Comparison of ENCODE assay signal across 12 mouse cellular contexts in the genomic region with DNA sequence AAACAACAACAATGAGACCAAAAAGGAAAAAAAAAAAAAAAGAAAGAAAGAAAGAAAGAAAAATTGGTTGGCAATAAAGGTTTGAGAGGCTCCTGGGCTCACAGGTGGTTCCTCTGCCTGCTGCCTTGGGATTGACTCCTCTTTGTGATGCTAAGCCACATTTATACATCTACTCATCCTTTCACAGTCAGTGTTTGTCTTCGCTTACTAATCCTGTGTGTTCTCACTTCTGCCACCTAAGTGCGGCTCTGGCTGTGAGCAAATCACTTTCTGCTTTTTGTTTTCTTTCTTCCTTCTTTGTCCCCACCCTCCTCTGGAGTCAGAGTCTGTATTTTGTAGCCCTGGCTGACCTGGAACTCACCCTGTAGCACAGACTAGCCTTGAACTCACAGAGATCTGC. TPM values are rescaled to one million over a fixed set of nuclear protein-coding genes. Genes with fewer than 3 reads are reported as not detected.
DNase-seq lines count a peak whose midpoint lies in the region; ATAC-seq and TF ChIP-seq lines count a peak whose summit lies in the region.
"Had no signal": no experiment of that assay in that cellular context is flagged by ENCODE, and none has a peak within 500 bp of the region (broad histone marks: within the 10 kb centered on the region; RNA-seq: fewer than 3 reads in every experiment).

No protein-coding gene starts in this region.

- H3K9me3 ChIP-seq in forebrain, embryonic 13.5 days (replicated peaks): no peaks in the 10 kb centered on the region
- no peaks in the 10 kb centered on the region for H3K9me3 ChIP-seq in forebrain, embryonic 11.5 days (ENCODE audit: control insufficient read depth, low read length)
- H3K9me3 ChIP-seq in hindbrain, embryonic 10.5 days: no peaks in the 10 kb centered on the region
- no peaks in the 10 kb centered on the region for H3K9me3 ChIP-seq in hindbrain, embryonic 13.5 days
- H3K9me3 ChIP-seq in midbrain, embryonic 11.5 days (ENCODE audit: control insufficient read depth, low read length): no peaks in the 10 kb centered on the region
- H3K9me3 ChIP-seq in midbrain, postnatal 0 days (ENCODE audit: low read length): no peaks in the 10 kb centered on the region
- H3K9me3 ChIP-seq: neural tube, embryonic 13.5 days had no signal

- H3K4me2 ChIP-seq in forebrain, embryonic 13.5 days: no peak overlapping the region
- no peak overlapping the region for H3K4me2 ChIP-seq in forebrain, embryonic 11.5 days (ENCODE audit: low read depth, low read length, severe bottlenecking)
- H3K4me2 ChIP-seq in hindbrain, embryonic 13.5 days: no peak overlapping the region
- H3K4me2 ChIP-seq in midbrain, embryonic 11.5 days: no peak overlapping the region
- no peak overlapping the region for H3K4me2 ChIP-seq in midbrain, postnatal 0 days (ENCODE audit: low read depth, low read length, poor library complexity, severe bottlenecking)
- H3K4me2 ChIP-seq: liver, embryonic 11.5 days; neural tube, embryonic 13.5 days had no signal

- H3K79me2 ChIP-seq in macrophage (ENCODE audit: inconsistent target): no peaks in the 10 kb centered on the region; the same call in 1 of the 2 replicates

- no peak overlapping the region for H3K9ac ChIP-seq in forebrain, embryonic 13.5 days
- no peak overlapping the region for H3K9ac ChIP-seq in forebrain, embryonic 11.5 days (ENCODE audit: low read length)
- H3K9ac ChIP-seq in hindbrain, embryonic 13.5 days: no peak overlapping the region
- H3K9ac ChIP-seq in midbrain, embryonic 11.5 days (ENCODE audit: low read length): no peak overlapping the region
- no peak overlapping the region for H3K9ac ChIP-seq in midbrain, postnatal 0 days (replicated peaks; ENCODE audit: low read length, poor library complexity, severe bottlenecking)
- H3K9ac ChIP-seq: neural tube, embryonic 13.5 days had no signal

- H3K27ac ChIP-seq in forebrain, embryonic 13.5 days: peak overlapping the region; percentile 52; the same call in 1 of the 2 replicates
- H3K27ac ChIP-seq in forebrain, embryonic 11.5 days (ENCODE audit: low read depth, low read length): no peak overlapping the region
- peak overlapping the region; percentile 82 for H3K27ac ChIP-seq in hindbrain, embryonic 10.5 days
- H3K27ac ChIP-seq in hindbrain, embryonic 13.5 days: no peak overlapping the region
- H3K27ac ChIP-seq in midbrain, embryonic 11.5 days (ENCODE audit: low read depth, low read length): no peak overlapping the region; the same call in 1 of the 2 replicates
- H3K27ac ChIP-seq in midbrain, postnatal 0 days (ENCODE audit: low read depth, low read length): no peak overlapping the region
- H3K27ac ChIP-seq in macrophage: peak overlapping the region; percentile 19

- no peaks in the 10 kb centered on the region for H3K27me3 ChIP-seq in forebrain, embryonic 13.5 days
- no peaks in the 10 kb centered on the region; the same call in 1 of the 2 replicates for H3K27me3 ChIP-seq in forebrain, embryonic 11.5 days (ENCODE audit: control insufficient read depth, insufficient read depth, low read length)
- peaks cover 6% of the 10 kb centered on the region; the same call in 1 of the 2 replicates for H3K27me3 ChIP-seq in hindbrain, embryonic 10.5 days (ENCODE audit: insufficient read depth, poor library complexity, severe bottlenecking)
- H3K27me3 ChIP-seq in hindbrain, embryonic 13.5 days: 0 out of 2 replicates have a peak, but pooled peaks cover 3% of the 10 kb centered on the region
- H3K27me3 ChIP-seq in midbrain, embryonic 11.5 days (ENCODE audit: control insufficient read depth, insufficient read depth, low read length): peaks cover 2% of the 10 kb centered on the region; the same call in 1 of the 2 replicates
- no peaks in the 10 kb centered on the region for H3K27me3 ChIP-seq in midbrain, postnatal 0 days (ENCODE audit: insufficient read depth, low read length)
- H3K27me3 ChIP-seq: neural tube, embryonic 13.5 days; Patski had no signal

- no peak overlapping the region for H3K4me3 ChIP-seq in forebrain, embryonic 13.5 days
- H3K4me3 ChIP-seq in forebrain, embryonic 11.5 days (ENCODE audit: low read depth, low read length): no peak overlapping the region
- H3K4me3 ChIP-seq in hindbrain, embryonic 10.5 days: no peak overlapping the region
- no peak overlapping the region for H3K4me3 ChIP-seq in hindbrain, embryonic 13.5 days
- no peak overlapping the region for H3K4me3 ChIP-seq in midbrain, embryonic 11.5 days (ENCODE audit: low read depth, low read length)
- H3K4me3 ChIP-seq in midbrain, postnatal 0 days (ENCODE audit: low read depth, low read length): no peak overlapping the region
- H3K4me3 ChIP-seq in macrophage (ENCODE audit: inconsistent target): no peak overlapping the region
- H3K4me3 ChIP-seq: neural tube, embryonic 13.5 days had no signal

- ATAC-seq in forebrain, embryonic 13.5 days: no peak
- no peak for ATAC-seq in forebrain, embryonic 11.5 days (replicated peaks; ENCODE audit: low FRiP score)
- no peak for ATAC-seq in hindbrain, embryonic 13.5 days (ENCODE audit: low FRiP score)
- ATAC-seq in midbrain, embryonic 11.5 days (ENCODE audit: low FRiP score): no peak
- no peak for ATAC-seq in midbrain, postnatal 0 days (ENCODE audit: low FRiP score)
- ATAC-seq: forebrain, embryonic 14.5 days; Patski had no signal

- WGBS in forebrain, embryonic 13.5 days: 37% methylated on average over 2 of the region's 2 CpGs
- 23% methylated on average over 2 of the region's 2 CpGs for WGBS in forebrain, embryonic 11.5 days
- 45% methylated on average over 2 of the region's 2 CpGs for WGBS in hindbrain, embryonic 10.5 days
- 66% methylated on average over 2 of the region's 2 CpGs for WGBS in hindbrain, embryonic 13.5 days
- WGBS in midbrain, embryonic 11.5 days: 35% methylated on average over 2 of the region's 2 CpGs
- WGBS in midbrain, postnatal 0 days: 27% methylated on average over 2 of the region's 2 CpGs
- WGBS in macrophage (ENCODE audit: missing documents): 39% methylated on average over 2 of the region's 2 CpGs

- DNase-seq in forebrain, embryonic 11.5 days (ENCODE audit: low spot score): no peak
- no peak for DNase-seq in hindbrain, embryonic 10.5 days (ENCODE audit: low spot score)
- peak; percentile 79 for DNase-seq in midbrain, embryonic 11.5 days (ENCODE audit: low spot score, missing footprints)
- DNase-seq in midbrain, postnatal 0 days (ENCODE audit: low spot score): no peak
- no peak for DNase-seq in retina, postnatal 1 day

- no peak for TF ChIP-seq CTCF in midbrain, postnatal 0 days (IDR thresholded peaks at IDR 0.05)

- peaks cover 28% of the 10 kb centered on the region for H3K4me1 ChIP-seq in forebrain, embryonic 13.5 days
- peaks cover 7% of the 10 kb centered on the region for H3K4me1 ChIP-seq in forebrain, embryonic 11.5 days (replicated peaks; ENCODE audit: control insufficient read depth, insufficient read depth, low read length)
- peaks cover 46% of the 10 kb centered on the region for H3K4me1 ChIP-seq in hindbrain, embryonic 10.5 days (replicated peaks)
- peaks cover 30% of the 10 kb centered on the region for H3K4me1 ChIP-seq in hindbrain, embryonic 13.5 days (replicated peaks)
- H3K4me1 ChIP-seq in midbrain, embryonic 11.5 days (ENCODE audit: control insufficient read depth, insufficient read depth, low read length): peaks cover 23% of the 10 kb centered on the region
- H3K4me1 ChIP-seq in midbrain, postnatal 0 days (ENCODE audit: insufficient read depth, low read length): no peaks in the 10 kb centered on the region

- H3K36me3 ChIP-seq in forebrain, embryonic 13.5 days (ENCODE audit: poor library complexity, severe bottlenecking): no peaks in the 10 kb centered on the region
- H3K36me3 ChIP-seq in forebrain, embryonic 11.5 days (ENCODE audit: control insufficient read depth, insufficient read depth, low read length): no peaks in the 10 kb centered on the region
- H3K36me3 ChIP-seq in hindbrain, embryonic 10.5 days: no peaks in the 10 kb centered on the region
- H3K36me3 ChIP-seq in hindbrain, embryonic 13.5 days: no peaks in the 10 kb centered on the region
- H3K36me3 ChIP-seq in midbrain, embryonic 11.5 days (ENCODE audit: control insufficient read depth, insufficient read depth, low read length): no peaks in the 10 kb centered on the region
- no peaks in the 10 kb centered on the region for H3K36me3 ChIP-seq in midbrain, postnatal 0 days (ENCODE audit: insufficient read depth, low read length)
- H3K36me3 ChIP-seq in macrophage (ENCODE audit: inconsistent target): no peaks in the 10 kb centered on the region
- H3K36me3 ChIP-seq: neural tube, embryonic 13.5 days had no signal

RNA-seq across cellular contexts. Expression of gene Ypel2, which starts 2.8 kb away (rescaled TPM):
- 7.4 and 7.7 TPM in 2 replicates for polyA plus RNA-seq in forebrain, embryonic 13.5 days (2015; fragmentation: Nextera tagmentation; extraction: Ambion mirVana)
- polyA plus RNA-seq in forebrain, embryonic 11.5 days (2014; fragmentation: Nextera tagmentation; extraction: Ambion mirVana): 5.4 and 6.0 TPM in 2 replicates
- 4.2 and 4.3 TPM in 2 replicates for polyA plus RNA-seq in hindbrain, embryonic 10.5 days (2016; fragmentation: Nextera tagmentation; extraction: Ambion mirVana)
- 4.7 and 5.0 TPM in 2 replicates for polyA plus RNA-seq in hindbrain, embryonic 13.5 days (2015; fragmentation: Nextera tagmentation; extraction: Ambion mirVana)
- polyA plus RNA-seq in midbrain, embryonic 11.5 days (2014; fragmentation: Nextera tagmentation; extraction: Ambion mirVana): 5.4 and 6.1 TPM in 2 replicates
- 5.8 and 6.1 TPM in 2 replicates for total RNA-seq in midbrain, postnatal 0 days (2014; rRNA removed)
- polyA plus RNA-seq in midbrain, postnatal 0 days (2015; fragmentation: Nextera tagmentation; extraction: Ambion mirVana): 4.2 and 4.3 TPM in 2 replicates
- total RNA-seq in macrophage (2018; cell fraction: chromatin; rRNA removed): 10 to 100 TPM in 2 of 26 experiments, 1 to 10 TPM in 19, under 1 TPM in 5; 0.65 to 14.1 (median 3.8) TPM
- total RNA-seq in macrophage (2018; cell fraction: cytosol; rRNA removed): 1 to 10 TPM in 25 of 26 experiments, under 1 TPM in 1; 0.84 to 9.4 (median 3.3) TPM
- total RNA-seq in macrophage (2018; cell fraction: nucleus; rRNA removed): 10 to 100 TPM in 4 of 26 experiments, 1 to 10 TPM in 22; 1.4 to 14.7 (median 3.7) TPM
- polyA plus RNA-seq in macrophage (2018): 1.1 to 6.4 TPM (median 4.0 TPM) in 3 replicates

Comparison
In these comparisons a context has a peak if more than half of its experiments do, and no peak if none do; other contexts are left out.
1. H3K27ac ChIP-seq: peak in forebrain, embryonic 13.5 days (single experiment), hindbrain, embryonic 10.5 days (single experiment) and macrophage (single experiment); none in forebrain, embryonic 11.5 days (single experiment), hindbrain, embryonic 13.5 days (single experiment), midbrain, embryonic 11.5 days (single experiment) and midbrain, postnatal 0 days (single experiment).